Mouse (Mus musculus): ENCODE results near the gene Kank1.
A peak's percentile ranks its signal among the peaks of the same experiment; 100 is the strongest.

Gene Kank1

DNA sequence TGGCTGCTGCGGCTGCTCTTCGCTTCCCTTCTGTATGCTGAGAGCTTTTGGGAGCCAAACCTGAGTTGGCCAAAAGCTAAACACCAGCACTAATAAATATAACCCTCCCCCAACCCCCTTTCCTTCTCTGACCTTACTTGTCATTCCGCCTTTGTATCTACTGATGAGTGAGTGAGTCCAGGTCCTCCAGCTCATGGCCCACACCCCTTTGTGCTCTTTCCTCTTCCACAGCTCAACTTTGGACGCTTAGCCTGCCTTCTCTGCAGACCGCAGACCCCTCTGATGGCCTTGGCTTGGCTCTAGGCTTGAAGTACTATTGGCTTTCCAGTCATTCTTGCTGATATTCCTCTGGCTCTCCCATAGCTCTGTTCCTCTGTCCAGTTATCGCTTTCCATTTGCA, 16.4 kb downstream of the Kank1 start:
- DNase-seq, result no peak

DNA sequence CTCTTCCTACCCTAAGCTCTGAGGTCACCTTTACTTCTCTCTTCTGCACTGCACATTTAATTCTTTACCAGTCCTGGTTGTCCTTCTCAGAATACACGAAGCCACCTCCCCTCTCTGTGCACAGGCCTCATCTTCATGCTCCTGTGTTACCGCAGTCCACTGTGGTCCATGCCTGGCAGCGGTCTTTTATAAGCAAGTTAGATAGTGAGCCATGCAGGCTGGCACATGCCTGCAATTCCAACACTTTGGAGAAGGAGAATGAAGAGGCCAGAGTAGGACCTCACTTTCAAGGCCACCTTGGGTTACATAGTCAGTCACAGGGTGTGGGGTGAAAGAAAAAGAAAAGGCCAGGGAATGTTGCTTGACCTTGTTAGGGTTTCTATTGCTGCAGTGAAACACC, 16.9 kb downstream of the Kank1 start:
- DNase-seq, result no peak

DNA sequence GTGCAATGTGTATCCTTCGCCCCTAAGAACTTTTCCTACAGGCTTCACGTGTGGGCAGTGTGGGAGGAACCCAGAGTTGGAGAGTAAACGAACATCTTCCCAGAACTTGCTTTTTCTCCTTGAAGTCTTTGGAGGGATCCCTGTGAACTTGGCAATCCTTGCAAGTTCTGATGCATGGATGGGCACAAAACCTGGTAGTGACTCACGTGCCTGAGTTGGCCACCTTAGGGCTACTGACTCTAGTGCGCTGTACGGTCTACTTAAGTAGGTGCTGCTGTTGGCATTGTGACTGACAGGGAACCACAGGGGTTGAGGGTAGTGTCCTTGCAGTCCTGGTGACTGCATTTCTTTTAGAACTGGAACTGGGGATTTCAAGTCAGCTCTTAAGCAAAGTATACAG, 21.5 kb downstream of the Kank1 start:
- no peak for DNase-seq

DNA sequence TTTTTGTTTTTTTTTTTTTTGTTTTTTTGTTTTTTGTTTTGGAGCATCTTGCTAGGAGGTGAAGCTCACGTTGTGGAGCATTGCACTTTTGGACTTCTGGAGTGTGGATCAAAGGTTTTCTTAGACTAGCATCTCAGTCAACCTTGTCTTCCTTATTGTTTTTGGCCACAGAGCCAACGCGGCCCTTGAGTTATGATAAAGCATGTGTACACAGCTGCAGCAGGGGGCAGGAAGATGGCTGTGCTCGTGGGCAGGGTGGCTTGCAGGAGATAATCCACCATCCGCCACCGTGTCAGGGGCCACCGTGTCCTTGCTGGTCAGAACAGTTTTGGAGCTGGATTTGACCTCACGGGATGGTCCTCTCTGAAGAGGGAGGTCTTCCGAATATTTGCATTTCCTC, 29.4 kb downstream of the Kank1 start:
- peak; percentile 6 for DNase-seq

DNA sequence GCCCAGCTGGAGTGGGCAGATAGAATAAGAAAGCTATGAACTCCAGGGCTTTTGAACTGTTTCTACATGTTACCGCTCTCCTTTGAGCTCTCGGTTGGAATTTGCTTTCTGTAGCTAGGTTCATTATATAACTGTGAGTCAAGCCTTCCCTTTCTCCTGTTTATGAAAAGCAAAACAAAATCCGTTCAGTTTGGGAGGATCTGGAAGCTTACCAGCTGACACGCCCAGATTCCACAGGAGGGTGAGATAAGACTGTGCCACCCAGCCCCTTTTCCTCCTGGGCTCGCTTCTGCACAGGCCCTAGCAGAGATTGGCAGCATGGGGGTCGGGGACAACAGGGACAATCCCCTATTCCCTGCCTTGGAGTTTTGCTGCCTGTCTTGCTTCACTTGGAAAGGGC, 30.5 kb downstream of the Kank1 start:
- DNase-seq, result no peak

DNA sequence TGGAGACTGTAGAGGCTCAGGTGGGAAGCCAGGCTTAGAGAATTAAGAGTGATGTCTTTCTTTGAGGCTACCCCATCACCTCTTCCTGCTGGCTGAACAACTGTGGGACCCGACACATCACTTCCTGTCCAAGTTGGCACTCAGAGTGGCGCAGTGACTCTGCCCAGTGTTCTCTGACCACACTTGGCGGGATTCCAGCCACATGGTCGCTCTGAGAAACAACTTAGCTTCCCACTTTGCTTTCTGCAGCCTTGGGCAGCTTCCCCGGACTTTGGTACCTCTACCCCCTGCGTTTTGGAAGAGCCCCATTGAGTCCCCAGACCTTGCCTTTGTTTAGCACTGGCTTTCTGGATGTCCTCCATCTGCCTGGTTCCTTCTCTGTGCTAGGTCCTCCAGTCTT, 31.8 kb downstream of the Kank1 start:
- no peak for DNase-seq

DNA sequence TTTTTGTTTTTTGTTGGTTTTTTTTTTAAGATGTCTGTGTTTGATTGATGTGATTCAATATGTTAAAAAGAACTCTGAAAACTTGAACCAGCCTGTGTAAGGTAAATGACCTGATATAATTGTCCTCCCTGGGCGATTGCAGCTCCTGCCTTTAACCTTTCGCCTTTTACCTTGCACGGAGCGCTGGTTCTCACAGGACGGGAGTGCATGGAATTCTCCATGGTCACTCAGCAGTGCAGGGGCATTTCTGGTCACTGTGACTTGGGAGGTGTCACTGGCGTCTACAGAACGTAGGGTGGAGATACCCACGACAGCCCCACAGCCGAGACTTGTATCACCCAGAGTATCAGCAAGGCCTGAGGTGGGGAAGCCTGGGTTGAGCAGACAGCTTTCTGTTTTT, 34.8 kb downstream of the Kank1 start:
- peak; percentile 13 for DNase-seq

DNA sequence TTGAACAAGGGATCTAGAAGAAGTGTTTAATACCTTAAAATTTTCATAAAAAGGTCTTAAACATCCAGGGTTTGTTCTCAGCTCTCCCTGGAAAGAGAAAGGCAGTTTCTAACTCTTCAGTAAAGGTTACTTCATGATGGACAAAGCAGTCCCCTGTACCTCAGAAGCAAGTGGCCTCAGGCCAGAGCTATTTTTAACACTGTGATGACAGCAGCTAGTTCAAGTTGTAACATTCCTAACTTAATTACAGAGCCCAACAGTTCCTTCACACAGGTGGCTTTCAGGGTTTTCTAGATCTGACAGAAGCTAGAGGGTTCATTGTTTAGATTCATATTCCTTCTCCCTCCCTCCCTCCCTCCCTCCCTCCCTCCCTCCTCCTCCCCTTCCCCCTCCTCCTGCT, 36.4 kb downstream of the Kank1 start:
- DNase-seq, result peak; percentile 29

DNA sequence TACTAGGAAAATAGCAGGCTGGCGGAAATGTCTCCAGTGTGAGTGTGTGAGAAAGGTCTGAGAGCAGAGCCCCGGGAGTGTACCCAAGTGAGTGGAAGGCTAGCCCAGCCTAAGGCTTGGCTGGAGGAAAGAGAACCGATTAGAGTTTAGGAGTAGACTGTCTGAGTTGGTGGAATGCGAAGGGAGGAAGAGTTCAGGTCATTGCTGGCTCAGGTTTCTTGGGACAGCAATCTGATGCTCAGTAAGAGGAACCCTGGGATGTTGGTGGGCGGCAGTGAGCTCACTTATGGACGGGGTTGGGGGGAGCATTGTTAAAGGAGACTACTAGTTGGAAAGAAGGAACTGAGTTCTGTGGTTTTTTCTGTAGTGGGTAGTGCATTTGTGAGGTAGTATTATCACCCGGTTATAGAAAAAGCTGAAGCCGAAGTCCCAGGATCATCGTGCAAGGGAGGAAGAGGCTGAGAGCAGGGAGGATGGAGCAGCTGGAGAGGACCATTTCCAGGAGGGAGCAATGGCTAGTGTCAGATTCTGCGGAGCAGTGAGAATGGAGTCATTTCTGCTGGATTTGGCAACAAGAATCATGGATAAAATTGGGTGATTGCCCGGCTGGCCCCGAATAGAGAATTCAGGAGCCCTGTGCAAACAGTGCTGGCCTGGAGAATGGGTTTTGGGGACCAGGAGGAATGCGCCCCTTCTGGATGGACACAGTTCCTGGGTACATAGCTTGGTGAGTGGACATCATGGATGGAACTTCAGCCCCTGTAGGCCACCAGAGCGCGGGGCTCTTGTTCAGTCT, 40.0 kb downstream of the Kank1 start:
- no peak for DNase-seq

DNA sequence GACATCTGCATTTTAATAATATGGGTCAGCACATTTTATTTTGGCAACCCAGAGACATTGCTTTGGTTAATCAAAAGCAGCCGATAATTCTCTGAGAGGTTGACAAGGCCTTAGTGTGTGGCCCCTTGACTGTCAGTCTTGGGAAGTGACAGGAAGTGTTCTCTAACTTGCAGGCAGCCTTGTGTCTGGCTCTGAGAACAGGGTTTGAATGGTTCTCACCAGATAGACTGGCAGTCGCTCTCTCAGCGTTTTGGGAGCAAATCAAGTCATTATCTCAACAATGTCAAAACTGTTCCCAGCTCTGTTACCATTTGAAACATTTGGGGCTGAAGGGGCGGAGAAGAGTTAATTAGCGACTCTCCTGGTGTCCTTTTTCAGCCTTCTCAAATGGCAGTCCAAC, 41.0 kb downstream of the Kank1 start:
- DNase-seq, result peak; percentile 25

DNA sequence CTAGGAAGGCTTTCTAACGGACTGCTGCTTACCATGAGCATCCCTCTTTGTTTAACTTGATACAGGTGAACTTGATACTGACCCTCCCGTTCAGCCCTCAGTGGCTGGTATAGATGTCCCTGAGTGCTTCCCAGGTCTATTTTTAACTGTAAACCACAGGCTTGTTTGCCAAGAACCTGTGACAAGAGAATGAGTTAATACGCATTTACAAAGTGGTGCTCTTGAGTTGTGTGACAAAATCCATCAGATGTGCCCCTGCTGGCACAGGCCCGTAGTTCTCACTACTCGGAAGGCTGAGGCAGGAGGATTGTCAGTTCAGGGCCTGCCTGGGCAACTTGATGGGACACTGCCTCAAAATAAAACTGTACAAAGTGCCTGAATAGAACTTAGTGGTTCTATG, 42.8 kb downstream of the Kank1 start:
- no peak for DNase-seq

DNA sequence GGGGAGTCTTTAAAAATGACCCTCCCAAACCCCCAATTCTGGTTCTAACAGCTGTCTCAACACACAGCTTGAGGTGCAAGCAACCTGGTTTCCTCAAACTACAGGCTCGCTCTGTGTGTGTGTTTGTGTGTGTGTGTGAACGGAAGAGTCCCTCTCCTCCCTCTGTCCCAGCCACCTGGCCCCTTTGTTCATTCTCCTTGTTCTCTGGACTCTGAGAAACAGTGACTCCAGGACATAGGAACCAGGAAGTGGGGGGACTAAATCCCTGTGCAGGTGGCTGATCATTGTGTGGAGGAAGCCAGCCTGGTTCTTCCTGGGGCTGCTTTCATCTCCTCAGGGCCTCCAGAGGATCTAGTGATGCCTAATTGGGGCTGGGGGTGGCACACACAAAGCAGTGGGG, 46.9 kb downstream of the Kank1 start:
- DNase-seq, result no peak

DNA sequence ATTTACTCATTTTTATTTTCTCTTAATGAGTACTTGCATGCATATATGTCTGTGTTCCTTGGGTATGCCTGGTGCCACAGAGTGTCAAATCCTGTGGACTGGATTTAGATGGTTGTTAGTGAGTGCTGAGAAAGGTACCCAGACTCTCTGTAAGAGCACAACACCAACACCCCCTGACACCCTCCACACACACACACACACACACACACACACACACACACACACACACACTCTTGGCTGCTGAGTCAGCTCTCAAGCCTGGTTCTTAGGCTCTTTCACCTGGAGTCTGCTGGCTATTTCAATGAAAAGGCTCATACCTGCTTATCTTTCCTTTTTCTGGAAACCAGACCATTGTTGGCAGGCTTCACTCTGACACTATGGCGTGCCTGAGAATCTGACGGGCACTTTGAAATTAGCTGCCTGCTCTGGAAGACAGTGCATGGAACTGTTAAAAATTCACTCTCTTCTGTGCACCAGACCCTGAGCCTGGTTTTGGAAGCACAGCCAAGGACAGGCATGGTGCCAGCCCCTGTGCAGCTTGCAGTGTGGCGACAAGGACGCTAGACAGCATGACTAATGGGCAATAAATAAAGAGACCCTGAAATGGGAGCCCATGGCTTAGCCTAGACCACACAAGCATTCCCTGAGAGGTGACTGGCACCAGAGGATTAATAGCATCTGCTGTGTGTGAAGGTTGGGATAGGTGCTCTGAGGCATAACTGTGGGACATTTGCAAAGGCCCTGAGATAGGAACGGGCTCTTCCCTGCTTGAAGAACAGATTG, 49.2 kb downstream of the Kank1 start:
- DNase-seq, result no peak

DNA sequence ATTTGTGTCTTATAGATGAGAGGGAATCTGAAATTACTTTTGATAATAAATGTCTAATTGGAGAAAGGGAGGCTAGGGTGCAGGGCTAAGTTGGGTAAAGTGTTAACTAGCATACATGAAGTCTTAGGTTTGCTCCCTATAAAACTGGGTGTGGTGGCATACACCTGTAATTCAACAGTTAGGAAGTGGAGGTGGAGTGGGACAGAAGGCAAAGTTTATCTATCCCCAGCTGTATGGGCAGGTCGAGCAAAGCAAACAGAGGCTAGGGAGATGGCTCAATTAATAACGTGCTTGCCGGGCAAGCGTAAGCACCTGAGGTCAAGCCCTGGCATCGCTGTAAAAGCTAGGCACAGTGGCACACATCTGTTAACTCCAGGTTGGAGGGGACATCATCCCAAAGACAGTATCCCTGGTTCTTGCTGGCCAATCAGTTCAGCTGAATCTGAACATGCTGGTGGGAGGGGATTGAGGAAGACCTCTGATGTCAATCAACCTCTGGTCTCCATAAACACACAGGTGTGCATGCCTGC, 54.3 kb downstream of the Kank1 start:
- DNase-seq, result no peak

DNA sequence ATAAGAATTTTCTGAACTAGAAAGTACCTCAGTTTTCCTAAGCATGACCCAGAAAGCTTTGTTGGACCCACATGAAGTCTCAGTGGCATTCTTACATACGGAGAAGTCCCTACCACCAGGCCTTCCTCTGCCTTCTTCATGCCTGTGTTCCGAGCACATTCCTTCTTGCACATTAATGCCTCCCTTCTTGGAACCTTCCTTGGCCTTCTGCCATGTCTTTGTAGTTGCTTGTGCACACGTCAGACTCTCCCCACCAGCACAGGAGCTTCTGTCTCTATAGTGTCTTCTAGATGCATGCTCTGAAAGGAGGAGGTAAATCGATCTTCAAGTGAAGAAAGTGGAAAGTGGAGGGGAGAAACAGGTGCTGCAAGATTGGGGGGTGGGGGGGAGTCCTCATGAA, 58.4 kb downstream of the Kank1 start:
- no peak for DNase-seq

DNA sequence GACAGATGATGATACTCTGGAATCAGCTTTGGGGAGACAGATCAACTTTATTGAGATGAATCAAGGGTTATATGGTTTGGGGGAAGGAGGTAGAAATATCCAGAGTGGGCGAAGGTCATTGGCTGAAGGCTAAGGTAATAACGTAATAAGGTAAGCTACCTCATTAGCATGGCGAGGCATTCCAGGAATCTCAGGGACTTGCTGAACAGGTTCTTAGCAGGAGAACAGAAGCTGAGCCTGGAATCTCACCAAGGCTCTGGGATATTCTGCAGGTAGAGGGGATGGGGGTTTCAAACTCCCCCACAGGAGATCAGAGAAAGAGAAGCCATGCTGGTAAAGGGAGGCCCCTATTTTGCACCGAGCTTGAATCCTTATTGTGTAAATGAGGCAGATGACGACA, 60.5 kb downstream of the Kank1 start:
- no peak for DNase-seq

DNA sequence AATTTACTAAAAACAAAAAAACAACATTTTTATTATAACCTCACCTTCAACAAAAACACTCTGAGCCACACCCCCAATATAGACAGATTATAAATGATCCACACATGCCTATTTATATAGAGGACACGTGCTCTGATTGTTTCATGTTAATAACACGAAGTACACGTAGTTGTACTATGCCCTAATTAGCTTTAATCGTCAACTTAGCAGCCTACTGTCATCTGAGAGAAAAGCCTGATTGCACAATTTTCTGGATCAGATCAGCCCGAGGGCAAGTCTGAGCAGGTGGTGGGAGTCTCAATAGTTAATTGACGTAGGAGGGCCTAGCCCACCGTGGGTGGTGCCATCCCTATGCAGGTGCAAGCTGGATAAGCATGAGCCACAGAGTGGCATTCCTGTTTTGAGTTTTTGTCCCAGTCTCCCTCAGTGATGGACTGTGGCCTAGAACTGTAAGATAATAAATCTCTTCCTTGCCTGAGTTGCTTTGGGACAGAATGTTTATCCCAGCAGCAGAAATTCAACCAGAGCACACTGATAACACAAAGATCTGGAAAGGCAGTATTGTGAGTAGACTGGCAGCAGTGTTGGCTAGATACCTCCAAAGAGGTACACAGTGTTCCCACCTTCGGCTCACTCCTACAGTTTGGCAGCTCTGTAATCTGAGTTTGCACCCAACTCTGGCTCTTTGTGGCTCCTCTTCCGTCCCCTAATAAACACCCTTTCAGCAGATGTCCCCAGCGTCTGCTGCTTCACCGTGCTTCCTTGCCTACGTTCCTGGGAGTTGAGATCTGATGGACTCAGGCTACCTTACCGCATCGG, 63.3 kb downstream of the Kank1 start:
- DNase-seq, result no peak

DNA sequence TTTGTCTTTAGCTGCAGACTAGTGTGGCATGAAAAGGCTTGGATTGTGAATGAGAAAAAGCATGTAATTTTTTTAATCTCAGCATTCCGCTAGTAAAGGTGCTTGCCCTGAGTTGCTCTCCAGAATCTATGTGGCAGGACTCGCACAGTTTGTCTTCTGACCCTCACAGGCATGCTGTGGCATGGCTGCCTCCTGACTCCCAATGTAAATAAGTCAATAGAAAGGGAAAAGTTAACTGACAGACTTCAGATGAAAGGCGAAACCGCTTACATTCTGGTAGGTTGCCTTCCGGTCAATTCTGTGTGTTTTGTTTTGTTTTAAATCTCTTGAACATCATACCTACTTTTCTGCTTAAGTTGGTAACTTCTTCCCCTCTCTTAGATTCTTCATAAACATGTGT, 64.4 kb downstream of the Kank1 start:
- no peak for DNase-seq

DNA sequence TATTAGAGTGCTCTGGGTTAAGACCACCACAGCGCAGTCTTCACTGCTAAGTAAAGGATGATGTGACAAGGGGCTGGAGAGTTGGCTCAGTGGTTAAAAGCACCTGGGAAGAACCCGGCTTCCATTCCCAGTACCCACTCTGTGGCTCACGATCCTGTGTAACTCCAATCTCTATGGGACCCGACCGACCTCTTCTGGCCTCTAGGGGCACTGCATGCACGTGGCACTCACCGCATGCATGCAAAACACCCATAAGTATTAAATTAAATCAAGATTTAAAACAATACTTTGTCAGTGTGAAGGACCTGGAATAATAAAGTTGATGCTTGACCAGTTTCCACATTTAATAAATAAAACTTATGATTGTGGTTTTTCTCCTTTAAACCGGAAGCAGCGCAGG, 69.5 kb downstream of the Kank1 start:
- peak; percentile 33 for DNase-seq

DNA sequence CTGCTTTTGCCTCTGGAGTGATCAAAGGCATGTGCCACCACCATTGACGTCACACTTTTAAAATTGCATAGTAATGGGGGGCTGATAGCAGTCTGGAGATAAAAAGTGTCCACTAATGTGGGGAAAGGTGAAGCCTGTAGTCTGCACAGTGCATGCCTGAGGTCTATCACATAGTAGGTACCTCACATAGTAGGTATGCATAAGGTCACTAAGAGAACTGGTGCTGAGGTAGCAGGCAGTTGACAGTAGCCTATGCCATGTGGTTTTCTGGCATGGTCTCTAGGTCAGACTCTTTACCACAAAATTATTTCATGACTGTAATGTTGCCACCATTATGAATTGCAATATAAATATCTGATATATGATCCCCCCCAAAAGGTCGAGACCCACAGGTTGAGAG, 71.4 kb downstream of the Kank1 start:
- DNase-seq, result no peak

DNA sequence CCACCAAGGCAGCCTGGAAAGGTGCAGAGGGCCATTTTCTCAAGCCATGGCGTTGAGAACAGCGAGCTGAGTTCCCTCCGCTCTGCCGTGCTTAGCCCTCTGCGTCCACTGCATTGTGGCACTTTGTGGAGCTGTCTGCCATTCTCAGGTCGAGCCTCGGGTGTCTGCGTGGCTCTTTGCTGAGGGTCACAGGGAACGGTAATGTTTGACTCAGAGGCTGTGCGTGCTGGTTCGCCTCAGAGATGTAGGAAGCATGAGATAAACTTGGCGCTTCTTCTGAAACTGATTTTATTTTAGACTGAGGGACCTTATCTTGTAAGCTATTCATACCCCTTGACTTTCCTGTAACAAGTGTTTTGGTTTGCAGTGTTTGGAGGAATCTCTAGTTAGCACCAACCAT, 72.0 kb downstream of the Kank1 start:
- peak; percentile 21 for DNase-seq

DNA sequence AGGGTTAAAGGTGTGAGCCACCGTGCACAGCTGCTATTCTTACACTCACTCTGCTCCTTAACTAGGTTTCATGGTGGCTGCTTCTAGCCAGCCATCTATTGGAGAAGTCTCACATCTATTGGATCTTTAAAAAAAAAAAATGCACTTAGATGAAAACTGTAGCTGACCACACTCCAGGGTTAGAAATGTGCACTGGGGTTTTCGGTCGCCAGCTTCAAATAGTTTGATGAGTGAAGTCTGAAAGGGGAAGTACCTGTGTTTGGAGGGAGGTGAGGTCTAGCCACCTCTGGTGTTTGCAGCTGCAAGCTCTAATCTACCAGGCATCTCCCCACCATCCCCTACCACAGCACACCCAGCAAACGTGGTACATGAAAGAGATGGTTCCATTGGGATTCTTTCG, 74.2 kb downstream of the Kank1 start:
- DNase-seq, result no peak

DNA sequence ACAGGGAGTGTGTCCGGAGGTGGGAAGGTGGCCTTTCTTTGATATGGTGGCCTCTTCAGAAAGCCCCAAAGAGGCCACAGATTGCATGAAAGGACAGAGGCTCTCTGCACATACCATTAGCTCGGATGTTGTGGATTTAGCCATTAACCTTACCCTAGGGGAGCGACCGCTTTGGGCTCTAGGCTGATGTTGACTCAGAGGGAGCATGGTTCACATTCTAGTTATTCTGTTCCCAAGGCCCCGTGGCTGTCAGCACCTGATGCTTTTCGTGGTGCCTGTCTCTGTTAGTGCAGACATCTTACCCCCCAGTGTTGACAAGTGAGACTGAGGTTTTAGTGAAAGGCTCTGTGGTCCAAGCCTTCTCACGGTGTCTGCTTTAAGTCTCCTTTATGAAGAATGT, 74.9 kb downstream of the Kank1 start:
- DNase-seq, result peak; percentile 31

Measured in embryo, embryonic 11 days (tissue).